Mouse (Mus musculus) erythroblast, adult 5-6 weeks (primary cell): ENCODE results near the gene St6galnac4. TPM values are rescaled to one million over a fixed set of nuclear protein-coding genes. Genes with fewer than 3 reads are reported as not detected.

Experiments used
- ATAC-seq: replicated peaks from 2 replicates; pipeline ENCODE4 v1.8.0; 2016; ENCODE audit warnings: moderate number of reproducible peaks, mild to moderate bottlenecking, moderate TSS enrichment, inconsistent platforms; ENCODE audit not compliant: poor library complexity, low FRiP score, severe bottlenecking
- total RNA-seq, 2 experiments: library from RNA; stranded (forward) in 1 of 2; stranded (reverse) in 1 of 2; fragments of 150-400 nt in 1 of 2; fragments of 200-764, 138-1000 nt in 1 of 2; gene quantifications; 2 replicates each; pipeline versions ENCODE4 v1.2.3 to v1.2.4; 2015 to 2017; ENCODE audit warnings: low replicate concordance in 2 of 2

Gene St6galnac4
- total RNA-seq, 2 experiments from 2014 or later = 3.8 to 9.4 TPM

DNA sequence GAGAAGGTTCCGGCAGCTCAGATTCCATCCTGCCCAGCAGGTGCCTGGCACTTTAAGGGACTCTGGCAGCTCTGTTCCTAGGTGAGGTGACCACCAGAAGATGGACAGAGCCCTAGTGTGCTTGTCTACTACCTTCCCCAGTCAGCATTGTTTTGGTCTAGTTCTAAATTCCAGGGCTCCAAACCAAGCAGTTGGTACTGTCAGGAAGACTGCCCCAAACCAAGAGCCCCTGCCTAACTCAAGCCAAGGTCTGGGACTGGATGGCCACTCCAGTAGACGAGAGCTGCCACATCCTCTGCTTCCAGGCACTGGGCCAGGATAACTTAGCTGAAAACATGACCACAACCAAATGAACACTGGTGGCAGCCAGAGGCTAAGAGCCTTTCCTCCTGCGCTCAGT, 18.0 kb upstream of the St6galnac4 start:
- no peak for ATAC-seq

DNA sequence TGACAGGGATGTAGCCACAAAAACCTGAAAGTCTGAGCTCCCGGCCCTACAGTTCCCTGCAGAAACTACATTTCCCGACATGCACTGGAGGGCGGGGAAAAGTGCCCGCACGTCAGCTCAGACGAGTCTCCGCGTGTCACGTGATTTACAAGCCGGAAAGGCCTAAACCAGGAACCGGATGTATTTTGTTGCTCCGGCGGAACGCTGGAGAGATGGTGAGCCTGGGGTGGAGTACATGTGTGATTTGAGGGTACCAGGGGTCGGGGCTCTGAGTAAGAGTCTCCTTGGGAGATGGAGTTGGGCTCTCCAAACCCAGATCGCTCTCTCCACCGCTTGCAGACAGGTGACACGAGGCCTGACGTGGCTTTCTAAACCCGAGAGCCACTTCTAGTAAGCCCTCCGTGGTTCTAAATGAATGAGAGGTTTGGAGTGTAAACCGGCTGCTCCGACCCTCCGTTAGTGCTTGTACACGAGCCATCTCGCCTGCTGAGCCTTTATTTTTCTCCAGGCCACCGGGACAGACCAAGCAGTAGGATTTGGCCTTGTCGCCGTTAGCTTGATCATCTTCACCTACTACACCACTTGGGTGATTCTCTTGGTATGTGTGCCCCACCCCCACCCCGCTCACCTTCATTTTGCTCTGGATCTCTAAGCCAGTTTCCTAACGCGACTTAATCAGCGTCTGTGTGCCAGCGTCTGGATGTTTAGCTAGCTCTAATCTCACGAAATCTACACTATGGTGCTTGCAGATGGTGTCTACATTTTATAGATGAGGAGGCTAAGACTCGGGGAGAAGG, 16.0 kb upstream of the St6galnac4 start, which contains the start of gene Dpm2:
TSS of gene Dpm2 (plus strand) at position 161 of the 797 bp plus-strand sequence.
- peak; percentile 82 for ATAC-seq

DNA sequence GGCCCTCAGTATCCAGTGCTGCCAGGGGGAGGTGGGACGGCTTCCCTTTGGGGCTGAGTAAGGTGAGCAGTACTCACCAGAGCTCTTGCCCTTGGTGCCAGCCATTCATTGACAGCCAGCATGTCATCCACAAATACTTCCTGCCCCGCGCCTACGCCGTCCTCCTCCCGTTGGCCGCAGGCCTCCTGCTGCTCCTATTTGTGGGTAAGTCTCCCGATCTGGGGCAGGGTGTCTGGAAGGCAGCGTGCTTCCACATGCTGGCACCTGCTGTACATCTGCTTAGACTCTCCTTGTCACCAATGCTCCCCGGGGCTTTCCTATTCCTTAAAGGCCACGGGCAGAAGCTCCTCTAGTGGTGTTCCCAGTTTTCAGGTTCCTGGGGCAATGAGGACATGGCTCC, 14.7 kb upstream of the St6galnac4 start:
- ATAC-seq = no peak

DNA sequence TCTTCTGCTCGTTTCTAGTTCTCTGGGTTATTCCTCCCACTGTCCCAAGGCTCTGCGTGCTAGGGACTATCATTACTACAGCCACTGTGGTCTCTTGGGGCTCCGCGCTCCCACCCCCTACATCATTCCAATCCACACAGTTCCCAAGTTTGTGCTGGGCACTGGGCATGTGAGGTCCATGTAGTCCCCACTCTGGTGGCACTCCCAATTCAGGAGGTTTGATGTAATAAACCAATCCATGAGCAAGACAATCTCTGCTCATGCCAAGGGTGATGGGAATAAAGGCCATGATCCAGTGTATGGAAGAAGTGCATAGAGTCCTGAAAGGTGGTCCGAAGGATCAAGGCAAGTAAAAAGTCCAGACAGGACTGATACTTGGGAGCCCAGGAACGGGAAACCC, 12.4 kb upstream of the St6galnac4 start, which contains the start of gene Pip5kl1:
TSS of gene Pip5kl1 (plus strand) at position 301 of the 400 bp plus-strand sequence.
- ATAC-seq = no peak

DNA sequence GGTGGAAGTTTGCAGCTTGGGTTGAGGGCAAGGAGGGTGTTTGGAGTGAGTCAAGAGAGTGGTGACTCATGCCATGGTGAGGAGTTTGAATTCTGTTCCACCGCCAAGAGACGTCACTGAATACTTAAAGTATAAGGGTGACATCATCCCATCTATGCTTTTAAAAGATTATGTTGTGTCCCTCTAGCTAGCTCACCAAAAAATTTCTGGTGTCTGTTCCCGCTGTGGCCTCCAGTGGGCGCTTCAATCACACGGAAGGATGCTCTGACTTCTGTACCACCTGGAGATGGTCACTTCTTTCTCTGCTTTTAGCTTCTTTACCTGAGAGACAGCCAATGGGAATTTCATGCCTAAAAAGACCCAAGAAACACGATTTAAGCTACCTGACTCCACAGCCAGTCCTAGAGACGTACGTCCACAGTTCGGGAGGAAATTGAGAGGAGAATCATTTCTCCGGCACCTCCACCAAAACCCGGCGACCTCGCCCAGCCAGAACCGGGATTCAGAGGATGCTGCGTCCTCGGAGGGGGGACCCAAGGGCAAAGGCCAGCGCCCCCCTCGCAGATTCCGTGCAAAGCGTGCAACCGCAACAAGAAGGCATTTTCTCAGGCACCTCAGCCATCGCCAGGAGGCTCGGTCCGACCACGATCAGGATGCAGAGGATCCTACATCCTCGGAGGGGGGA, 11.9 kb upstream of the St6galnac4 start:
- peak; percentile 35; the same call in 1 of the 2 replicates for ATAC-seq

DNA sequence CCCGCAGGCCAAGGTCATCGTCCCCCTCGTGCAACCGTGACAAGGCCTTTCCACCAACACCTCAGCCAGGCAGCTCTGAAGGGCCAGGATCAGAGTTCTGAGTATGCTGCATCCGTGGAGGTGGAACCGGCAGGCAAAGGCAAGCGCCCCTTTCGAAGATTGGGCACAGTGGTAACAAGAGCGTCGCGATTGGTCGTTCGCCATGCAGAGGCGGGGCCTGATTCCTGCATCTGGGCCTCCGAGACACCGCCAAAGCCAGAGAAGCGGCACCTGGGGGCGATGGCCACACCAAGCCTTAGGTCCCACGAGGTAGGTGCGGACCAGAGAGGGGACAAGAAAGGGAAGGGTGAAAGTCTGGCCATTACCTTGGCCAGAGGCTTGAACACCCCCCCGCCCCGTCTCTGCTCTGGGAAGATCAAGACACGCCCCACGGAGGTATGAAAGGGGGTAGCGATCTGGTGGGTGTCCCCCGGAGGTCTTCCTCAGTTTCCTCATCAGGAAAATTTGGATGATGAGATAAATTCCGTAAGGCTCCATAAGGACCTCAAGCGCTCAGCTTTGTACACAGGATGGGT, 11.2 kb upstream of the St6galnac4 start, which contains the start of gene 9430097D07Rik:
TSS of gene 9430097D07Rik (minus strand) at position 99 of the 575 bp plus-strand sequence.
- ATAC-seq = peak; percentile 40; the same call in 1 of the 2 replicates

DNA sequence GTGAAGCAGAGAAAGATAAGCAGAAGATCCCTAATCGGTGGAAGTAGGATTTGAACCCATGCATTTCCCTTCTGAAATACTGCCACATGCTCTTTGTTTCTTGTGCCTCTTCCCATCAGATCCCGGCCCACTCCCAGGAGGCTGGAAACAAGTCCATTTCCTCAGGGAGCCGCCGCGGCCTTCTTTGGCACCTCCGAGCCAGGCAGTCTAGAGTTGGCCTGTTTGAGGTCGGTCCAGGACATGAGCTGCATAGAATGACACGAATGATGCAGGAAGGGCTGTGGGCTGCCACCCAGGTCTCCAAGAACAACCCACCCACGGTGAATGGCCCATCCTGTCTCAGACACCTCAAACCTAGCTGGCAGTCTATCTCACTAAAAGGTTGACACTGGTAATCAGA, 10.4 kb upstream of the St6galnac4 start:
- ATAC-seq = no peak

DNA sequence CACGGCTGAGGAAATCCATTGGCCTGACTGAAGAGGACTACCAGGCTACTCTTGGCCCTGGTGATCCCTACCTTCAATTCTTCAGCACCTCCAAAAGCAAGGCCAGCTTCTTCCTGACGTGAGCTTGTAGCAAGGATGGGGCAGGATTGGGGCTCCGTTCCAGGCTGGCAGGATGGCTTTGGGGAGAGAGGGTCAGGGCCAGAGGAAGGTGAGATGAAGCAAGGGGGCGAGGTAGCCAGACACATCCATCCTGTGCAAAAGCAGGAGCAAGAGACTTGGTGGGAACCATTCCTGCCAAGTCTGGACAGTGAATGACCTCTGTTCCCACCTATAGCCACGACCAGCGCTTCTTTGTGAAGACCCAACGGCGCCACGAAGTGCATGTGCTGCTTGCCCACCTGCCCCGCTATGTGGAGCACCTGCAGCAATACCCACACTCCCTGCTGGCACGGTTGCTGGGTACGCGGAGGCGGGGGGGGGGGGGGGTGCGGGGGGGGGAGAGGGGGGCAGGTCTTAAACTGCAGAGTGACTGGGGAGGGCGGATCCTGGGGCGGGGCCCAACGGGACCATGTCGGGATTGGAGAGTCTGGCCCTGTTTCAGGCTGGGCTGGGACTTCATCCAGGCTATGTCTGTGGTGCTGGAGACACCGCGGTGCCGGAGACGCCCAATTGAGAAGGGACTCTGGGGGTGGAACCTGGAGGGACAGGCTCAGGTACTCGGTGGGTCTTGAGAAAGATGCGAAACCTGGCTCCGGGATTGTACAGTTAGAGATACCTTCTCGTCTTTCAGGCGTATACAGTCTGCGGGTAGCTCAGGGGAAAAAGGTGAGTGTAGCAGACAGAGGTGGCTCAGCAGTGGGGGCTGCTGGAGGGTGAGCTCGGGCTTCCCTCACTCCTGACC, 8.5 kb upstream of the St6galnac4 start:
- ATAC-seq = no peak

DNA sequence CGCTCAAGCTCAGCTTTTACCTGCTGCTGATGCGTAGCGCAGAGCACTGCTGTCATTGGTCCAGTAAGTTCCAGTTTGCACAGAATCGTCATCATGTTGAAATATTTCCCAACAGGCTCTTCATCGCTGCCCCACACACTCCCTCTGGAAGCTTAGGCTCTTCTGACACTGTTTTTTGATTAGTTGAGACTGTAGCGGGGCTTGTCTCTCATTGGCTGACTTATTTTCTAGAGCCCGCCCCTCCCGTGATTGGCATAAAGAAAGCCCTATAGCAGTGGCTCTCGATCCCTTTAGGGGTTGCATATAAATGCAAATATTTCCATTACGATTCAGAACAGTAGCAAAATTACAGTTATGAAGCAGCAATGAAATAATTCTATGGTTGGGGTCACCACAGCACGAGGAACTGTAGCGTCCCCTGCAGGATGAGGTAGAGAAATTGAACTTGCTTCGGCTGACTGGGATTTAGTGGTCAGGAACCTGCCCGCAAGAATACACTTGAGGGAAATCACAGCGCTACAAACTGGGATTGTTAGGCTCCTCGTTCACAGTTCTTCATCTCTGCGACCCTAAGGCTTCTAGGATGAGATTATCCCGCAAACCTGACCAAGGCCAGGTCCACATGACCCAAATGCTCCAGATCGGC, 5.3 kb upstream of the St6galnac4 start:
- ATAC-seq = no peak

DNA sequence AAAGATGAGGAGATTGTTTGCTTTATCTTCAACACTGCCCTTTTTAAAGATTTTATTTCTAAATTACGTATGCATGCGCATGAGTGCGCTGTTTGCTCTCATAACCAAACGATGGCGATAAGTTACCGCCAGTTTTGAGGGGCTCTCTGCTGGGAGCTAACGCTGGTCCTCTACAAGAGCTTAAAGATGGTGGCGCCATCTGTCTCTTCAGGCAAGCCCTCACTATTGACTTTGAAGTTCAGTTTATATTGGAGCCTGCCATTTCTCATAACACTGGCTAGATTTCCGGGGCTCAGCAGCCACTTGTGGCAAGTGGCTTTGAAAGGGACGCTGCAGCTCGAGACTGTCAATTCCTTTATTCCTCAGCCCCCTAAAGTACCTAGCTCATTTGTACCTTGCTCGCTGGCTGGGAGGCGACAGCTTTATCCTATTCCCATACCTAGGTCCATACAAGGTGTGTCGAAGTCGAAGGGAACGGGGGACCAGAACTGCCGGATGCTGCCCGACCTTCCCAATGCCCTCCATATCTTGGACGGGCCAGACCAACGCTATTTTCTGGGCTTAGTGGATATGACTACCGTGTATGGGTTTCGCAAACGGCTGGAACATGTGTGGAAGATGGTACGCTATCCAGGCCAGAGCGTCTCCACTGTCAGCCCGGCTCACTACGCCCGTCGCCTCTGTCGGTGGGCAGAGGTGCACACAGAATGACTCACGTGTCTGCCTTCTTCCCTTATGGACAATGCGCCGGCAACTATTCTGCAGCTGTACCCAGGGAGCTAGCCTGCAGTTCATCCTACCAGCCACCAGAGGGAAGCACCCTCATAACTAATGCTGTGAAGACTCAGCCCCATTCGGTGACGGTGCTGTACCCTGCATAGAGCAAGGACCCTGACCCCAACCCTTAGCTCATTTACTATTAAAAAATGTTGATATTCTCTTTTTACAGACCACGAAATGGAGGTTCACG, 3.8 kb upstream of the St6galnac4 start:
- ATAC-seq = peak; percentile 76

DNA sequence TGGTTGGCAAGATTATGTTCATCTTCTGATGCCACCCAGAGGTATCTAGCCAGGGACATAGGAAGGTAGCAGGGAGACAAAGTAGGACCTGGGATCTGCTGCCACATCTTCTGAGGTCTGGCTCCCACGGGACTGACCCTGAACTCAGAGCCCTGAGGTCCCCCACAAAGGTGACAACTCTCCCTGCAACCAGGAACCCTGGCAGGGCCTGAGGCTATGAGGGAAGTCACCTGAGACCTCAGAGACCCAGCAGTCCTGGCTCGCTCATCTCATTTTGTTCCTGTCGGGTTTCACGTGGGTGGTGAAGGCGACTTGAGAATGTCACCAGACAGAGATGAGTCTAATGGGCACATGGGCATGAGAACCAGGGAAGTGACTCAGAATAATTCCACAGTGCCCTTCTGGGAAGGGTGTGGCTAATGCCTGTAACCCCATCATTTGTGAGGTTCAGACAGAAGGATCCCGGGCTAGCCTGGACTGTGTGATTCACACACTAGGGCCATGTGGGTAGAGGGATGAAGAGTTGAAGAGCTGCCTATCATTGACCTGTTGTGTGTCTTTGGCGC, 1.7 kb upstream of the St6galnac4 start:
- ATAC-seq = no peak

DNA sequence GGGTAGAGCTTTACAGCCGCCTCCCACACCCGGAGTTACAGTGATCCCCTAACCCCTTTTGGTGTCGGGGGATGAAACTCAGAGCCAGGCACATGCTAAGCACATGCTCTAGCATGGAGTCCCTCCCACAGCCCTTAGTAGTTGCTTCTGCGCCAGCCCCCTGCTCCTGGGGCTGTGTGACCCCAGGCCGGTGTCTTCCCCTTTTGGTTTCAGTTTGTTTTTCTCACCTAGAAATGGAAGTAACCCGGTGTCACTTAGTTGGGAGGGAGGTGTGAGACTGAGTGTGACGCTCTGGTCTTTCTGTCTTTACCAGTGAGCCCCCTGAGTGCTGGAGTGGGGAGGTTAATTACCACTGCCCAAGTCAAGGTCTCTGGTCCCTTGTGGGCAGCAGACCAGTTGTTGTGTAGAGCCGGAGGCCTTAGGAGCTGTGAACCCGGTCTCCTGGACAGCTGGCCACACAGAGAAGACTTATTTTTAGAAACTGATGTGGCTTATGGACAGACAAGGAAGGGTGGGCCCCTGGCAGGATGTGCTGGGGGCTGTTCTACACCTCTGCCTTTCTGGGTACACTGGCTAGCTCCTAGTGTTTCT, 931 bp downstream of the St6galnac4 start:
- 0 out of 2 replicates have a peak, but pooled peaks have one; percentile 8 for ATAC-seq

DNA sequence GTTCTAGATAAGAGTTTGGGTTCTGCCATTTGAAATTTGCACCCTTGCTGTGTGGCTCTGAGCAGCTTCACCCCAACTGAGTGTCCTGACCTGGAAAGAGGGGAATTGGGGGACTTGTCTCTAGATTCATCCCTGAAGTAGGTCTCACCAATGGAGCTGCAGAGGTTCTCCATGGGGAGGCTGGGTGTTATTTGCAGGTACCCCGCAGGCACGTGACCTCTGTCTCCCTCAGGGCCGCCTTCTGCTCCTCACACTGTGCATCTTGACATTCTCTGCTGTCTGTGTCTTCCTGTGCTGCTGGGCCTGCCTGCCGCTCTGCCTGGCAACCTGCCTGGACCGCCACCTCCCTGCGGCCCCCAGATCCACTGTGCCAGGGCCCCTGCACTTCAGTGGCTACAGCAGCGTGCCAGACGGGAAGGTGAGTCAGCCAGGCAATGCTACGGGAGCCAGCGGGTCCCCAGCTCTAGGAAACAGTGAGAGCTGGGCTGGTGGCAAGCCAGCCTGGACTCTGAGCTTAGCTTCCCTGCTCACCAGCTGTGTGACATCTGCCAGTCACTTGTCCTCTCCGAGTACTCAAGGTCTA, 2.4 kb downstream of the St6galnac4 start:
- ATAC-seq = no peak

DNA sequence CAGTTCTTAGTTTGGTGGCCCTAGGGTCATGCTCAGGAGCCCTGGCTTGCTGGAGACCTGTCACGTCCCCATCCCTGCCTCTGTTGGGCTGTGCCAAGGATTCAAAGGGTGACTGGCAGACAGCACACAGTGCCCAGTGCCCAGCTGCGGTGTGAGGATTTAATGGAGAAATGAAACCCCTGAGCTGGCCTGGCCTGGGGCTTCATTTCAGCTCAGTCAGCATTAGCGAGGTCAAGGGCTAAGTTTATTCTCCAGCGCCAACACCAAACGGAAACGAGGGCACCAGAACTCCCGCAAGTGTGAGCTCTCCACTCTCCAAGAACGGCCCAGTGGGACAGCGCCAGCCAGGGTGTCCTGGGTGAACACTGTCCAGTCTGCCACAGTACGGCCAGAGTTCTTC, 3.3 kb downstream of the St6galnac4 start:
- ATAC-seq = no peak

DNA sequence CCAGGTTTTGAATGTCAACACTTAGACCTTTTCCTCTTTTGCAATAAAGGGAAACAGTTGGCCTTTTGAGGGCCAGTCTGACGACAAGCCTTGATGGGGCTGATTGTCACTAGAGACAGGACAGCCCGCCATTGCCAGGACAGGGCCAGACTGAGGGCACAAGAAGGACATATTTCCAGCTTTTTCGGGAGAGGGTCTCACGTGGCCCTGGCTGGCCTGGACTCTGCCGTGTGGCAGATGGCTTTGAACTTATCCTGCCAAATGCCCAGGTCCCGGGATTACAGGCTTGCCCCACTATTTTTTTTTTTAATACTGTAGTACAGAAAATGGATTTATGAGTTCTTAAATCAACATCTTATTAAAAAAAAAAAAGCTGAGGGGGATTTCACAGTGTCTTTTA, 4.4 kb downstream of the St6galnac4 start:
- ATAC-seq = no peak

DNA sequence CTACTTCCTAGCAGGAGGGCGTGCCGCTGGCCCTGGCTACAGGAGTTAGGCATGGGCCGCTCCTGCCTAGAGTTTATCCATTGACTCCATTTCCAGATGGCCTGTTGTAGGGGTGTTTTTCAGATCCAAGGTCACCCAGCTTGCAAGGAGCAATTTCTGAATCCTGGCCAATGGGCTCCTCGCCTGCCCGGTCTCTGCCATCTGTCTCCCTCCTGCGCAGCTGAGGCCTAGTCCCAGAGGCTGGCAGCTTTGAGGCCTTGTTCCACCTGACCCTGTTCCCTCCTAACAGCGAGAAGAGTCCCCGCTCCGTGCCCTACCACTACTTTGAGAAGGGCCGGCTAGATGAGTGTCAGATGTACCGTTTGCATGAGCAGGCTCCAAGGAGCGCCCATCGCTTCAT, 9.8 kb downstream of the St6galnac4 start:
- no peak for ATAC-seq

DNA sequence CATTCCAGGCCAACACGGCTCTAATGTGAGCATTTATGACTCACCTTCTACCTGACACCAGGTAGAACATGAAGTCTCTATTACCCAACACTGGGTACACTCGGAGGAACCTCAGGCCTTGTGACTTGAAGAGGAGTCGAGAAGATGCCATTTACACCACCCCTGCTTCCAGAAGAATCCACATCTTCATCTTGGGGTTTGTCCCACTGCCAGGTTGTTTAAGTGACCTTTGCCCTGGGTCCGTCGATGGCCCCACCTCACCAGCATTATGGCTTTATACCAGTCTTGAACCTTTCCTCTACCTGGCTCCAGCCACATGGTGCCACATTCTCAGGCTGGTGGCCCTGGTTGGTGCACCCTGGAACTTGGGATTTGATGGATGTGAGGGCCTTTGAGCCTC, 10.4 kb downstream of the St6galnac4 start:
- ATAC-seq = no peak
